Mouse (Mus musculus) neural tube, embryonic 12.5 days (tissue): Measurements from ENCODE around the gene Bmpr2. TPM values are rescaled to one million over a fixed set of nuclear protein-coding genes. Genes with fewer than 3 reads are reported as not detected.
A peak's percentile ranks its signal among the peaks of the same experiment; 100 is the strongest.
"Not testable (repeated sequence)": the region's sequence is repeated elsewhere in the genome, so short reads cannot be mapped to it uniquely, and the experiment has no call there.

Source experiments
- ATAC-seq: fragments of 200-750 bp; cut with Nextera tagmentation; 2 replicates; pipeline ENCODE4 v1.8.0; 2017; ENCODE audit warnings: low read depth, mild to moderate bottlenecking, moderate TSS enrichment, moderate library complexity; ENCODE audit not compliant: low FRiP score
- H3K27ac ChIP-seq: fragments of 300-500 bp; sonication (generic); 2 replicates; pipeline ENCODE4 v1.5.1; 2016
- H3K27me3 ChIP-seq: fragments of 300-500 bp; sonication (generic); replicated peaks from 2 replicates; pipeline ENCODE4 v1.6.1; 2016; ENCODE audit warnings: mild to moderate bottlenecking
- H3K36me3 ChIP-seq: fragments of 300-500 bp; sonication (generic); 2 replicates; pipeline ENCODE4 v1.6.1; 2016; ENCODE audit warnings: mild to moderate bottlenecking
- H3K4me1 ChIP-seq: fragments of 300-500 bp; sonication (generic); 2 replicates; pipeline ENCODE4 v1.6.1; 2016
- H3K4me2 ChIP-seq: fragments of 300-500 bp; sonication (generic); replicated peaks from 2 replicates; pipeline ENCODE4 v1.6.1; 2016; ENCODE audit warnings: mild to moderate bottlenecking
- H3K4me3 ChIP-seq: fragments of 300-500 bp; sonication (generic); 2 replicates; pipeline ENCODE4 v1.5.1; 2016
- H3K9ac ChIP-seq: fragments of 300-500 bp; sonication (generic); 2 replicates; pipeline ENCODE4 v1.6.1; 2016; ENCODE audit warnings: mild to moderate bottlenecking
- H3K9me3 ChIP-seq: fragments of 300-500 bp; sonication (generic); 2 replicates; pipeline ENCODE4 v1.6.1; 2016; ENCODE audit warnings: mild to moderate bottlenecking
- WGBS: fragments of 180-500 bp; shearing (Covaris S2); methylation state at CpG from one replicate; pipeline ENCODE4 v1.1.7; 2016; 5-methylcytosine and 5-hydroxymethylcytosine counted together
- polyA plus RNA-seq: library from polyadenylated mRNA; unstranded; fragments of >200 nt; fragmentation: Nextera tagmentation; extraction: Ambion mirVana; gene quantifications from 2 replicates; pipeline ENCODE4 v1.2.1, GENCODE M21; 2016

Bmpr2 gene
- polyA plus RNA-seq = 11.8 and 13.3 TPM in 2 replicates

- Histone ChIP-seq H3K27ac (peak within 1 kb of the TSS; percentile 99), H3K4me3 (peak within 1 kb of the TSS; percentile 90), H3K9ac (peak within 1 kb of the TSS; percentile 94), H3K36me3 (no peaks in the 10 kb centered on the region), H3K9me3 (no peaks in the 10 kb centered on the region), H3K27me3 (no peaks in the 10 kb centered on the region), H3K4me1 (peaks cover 10% of the 10 kb centered on the region), H3K4me2 (peak within 1 kb of the TSS; percentile 76)
- ATAC-seq = peak; percentile 94
- WGBS = under 1% methylated on average over 73 of the region's 75 CpGs
Measured at GRCm38 (mm10) chr1:59763164-59763768, at the start of gene Bmpr2. TSS of gene Bmpr2 (plus strand) at chr1:59763400.

GRCm38 (mm10) chr1:59719900-59720299, 43.3 kb upstream of the Bmpr2 start:
- Histone ChIP-seq H3K9me3 (no peaks in the 10 kb centered on the region), H3K36me3 (peaks cover 31% of the 10 kb centered on the region), H3K4me1 (no peaks in the 10 kb centered on the region), H3K4me2 (no peak overlapping the region), H3K9ac (no peak overlapping the region), H3K27me3 (no peaks in the 10 kb centered on the region), H3K4me3 (no peak overlapping the region), H3K27ac (no peak overlapping the region)
- no peak for ATAC-seq
- 55% methylated on average over 4 of the region's 4 CpGs for WGBS

- Histone ChIP-seq H3K4me1 (no peaks in the 10 kb centered on the region), H3K9ac (no peak overlapping the region), H3K9me3 (no peaks in the 10 kb centered on the region), H3K27me3 (no peaks in the 10 kb centered on the region), H3K4me2 (no peak overlapping the region), H3K4me3 (no peak overlapping the region), H3K36me3 (peaks cover 4% of the 10 kb centered on the region; the same call in 1 of the 2 replicates), H3K27ac (no peak overlapping the region)
- no peak for ATAC-seq
- WGBS = 66% methylated on average over 4 of the region's 4 CpGs
Measured at GRCm38 (mm10) chr1:59725661-59726060, 37.5 kb upstream of the Bmpr2 start.

GRCm38 (mm10) chr1:59730106-59730505, 33.1 kb upstream of the Bmpr2 start:
- 86% methylated on average over 8 of the region's 8 CpGs for WGBS
- Histone ChIP-seq H3K9ac (no peak overlapping the region), H3K4me1 (no peaks in the 10 kb centered on the region), H3K27ac (no peak overlapping the region), H3K9me3 (no peaks in the 10 kb centered on the region), H3K36me3 (no peaks in the 10 kb centered on the region), H3K27me3 (no peaks in the 10 kb centered on the region), H3K4me3 (no peak overlapping the region), H3K4me2 (no peak overlapping the region)
- ATAC-seq = no peak

- no peak for ATAC-seq
- no peaks in the 10 kb centered on the region for H3K36me3 ChIP-seq
- no peaks in the 10 kb centered on the region for H3K9me3 ChIP-seq
- no peak overlapping the region for H3K4me3 ChIP-seq
- no peaks in the 10 kb centered on the region for H3K27me3 ChIP-seq
- no peaks in the 10 kb centered on the region for H3K4me1 ChIP-seq
- WGBS = 76% methylated on average over 4 of the region's 4 CpGs
- H3K27ac ChIP-seq = no peak overlapping the region
- no peak overlapping the region for H3K4me2 ChIP-seq
- H3K9ac ChIP-seq = no peak overlapping the region
Measured at GRCm38 (mm10) chr1:59730737-59731136, 32.5 kb upstream of the Bmpr2 start.

GRCm38 (mm10) chr1:59734076-59734475, 29.1 kb upstream of the Bmpr2 start:
- Histone ChIP-seq H3K27me3 (no peaks in the 10 kb centered on the region), H3K4me3 (no peak overlapping the region)
- WGBS = 78% methylated on average over 6 of the region's 6 CpGs

GRCm38 (mm10) chr1:59738768-59739414, 24.3 kb upstream of the Bmpr2 start:
- Histone ChIP-seq H3K9ac (no peak overlapping the region), H3K9me3 (no peaks in the 10 kb centered on the region), H3K36me3 (no peaks in the 10 kb centered on the region), H3K4me2 (no peak overlapping the region), H3K27ac (no peak overlapping the region), H3K27me3 (no peaks in the 10 kb centered on the region), H3K4me3 (no peak overlapping the region), H3K4me1 (no peaks in the 10 kb centered on the region)
- ATAC-seq = no peak
- WGBS = 84% methylated on average over 6 of the region's 6 CpGs

More at GRCm38 (mm10) chr1:59734076-59734475, 29.1 kb upstream of the Bmpr2 start:
- Histone ChIP-seq H3K9me3 (no peaks in the 10 kb centered on the region), H3K27ac (no peak overlapping the region), H3K4me1 (no peaks in the 10 kb centered on the region), H3K36me3 (no peaks in the 10 kb centered on the region), H3K4me2 (no peak overlapping the region), H3K9ac (no peak overlapping the region)
- no peak for ATAC-seq

- H3K36me3 ChIP-seq = no peaks in the 10 kb centered on the region
- no peak overlapping the region for H3K4me2 ChIP-seq
- H3K9ac ChIP-seq = no peak overlapping the region
- no peaks in the 10 kb centered on the region for H3K9me3 ChIP-seq
- WGBS = 79% methylated on average over 17 of the region's 17 CpGs
- no peaks in the 10 kb centered on the region for H3K4me1 ChIP-seq
- H3K27me3 ChIP-seq = no peaks in the 10 kb centered on the region
- H3K4me3 ChIP-seq = no peak overlapping the region
- no peak overlapping the region for H3K27ac ChIP-seq
- no peak for ATAC-seq
Measured at GRCm38 (mm10) chr1:59739577-59740354, 23.4 kb upstream of the Bmpr2 start.

GRCm38 (mm10) chr1:59749047-59749446, 14.2 kb upstream of the Bmpr2 start:
- Histone ChIP-seq H3K9ac (no peak overlapping the region), H3K27me3 (no peaks in the 10 kb centered on the region), H3K4me1 (no peaks in the 10 kb centered on the region), H3K4me2 (no peak overlapping the region), H3K36me3 (no peaks in the 10 kb centered on the region), H3K27ac (no peak overlapping the region), H3K4me3 (no peak overlapping the region), H3K9me3 (no peaks in the 10 kb centered on the region)
- WGBS = 73% methylated on average over 2 of the region's 2 CpGs
- ATAC-seq = no peak

GRCm38 (mm10) chr1:59749724-59750123, 13.5 kb upstream of the Bmpr2 start:
- H3K36me3 ChIP-seq, H3K27ac ChIP-seq, H3K4me1 ChIP-seq, ATAC-seq, H3K27me3 ChIP-seq, H3K4me2 ChIP-seq, H3K9ac ChIP-seq, H3K9me3 ChIP-seq, H3K4me3 ChIP-seq: not testable (repeated sequence)
- 73% methylated on average over 5 of the region's 5 CpGs for WGBS

GRCm38 (mm10) chr1:59755298-59755697, 7.9 kb upstream of the Bmpr2 start:
- no peak for ATAC-seq
- WGBS = 37% methylated on average over 1 of the region's 1 CpGs

GRCm38 (mm10) chr1:59758325-59758724, 4.9 kb upstream of the Bmpr2 start:
- H3K4me2 ChIP-seq = no peak overlapping the region
- H3K9me3 ChIP-seq = no peaks in the 10 kb centered on the region
- H3K4me3 ChIP-seq = no peak overlapping the region
- no peaks in the 10 kb centered on the region for H3K27me3 ChIP-seq
- H3K36me3 ChIP-seq = no peaks in the 10 kb centered on the region
- ATAC-seq = no peak
- no peaks in the 10 kb centered on the region for H3K4me1 ChIP-seq
- H3K27ac ChIP-seq = no peak overlapping the region
- WGBS = 94% methylated on average over 1 of the region's 1 CpGs
- no peak overlapping the region for H3K9ac ChIP-seq

More at GRCm38 (mm10) chr1:59755298-59755697, 7.9 kb upstream of the Bmpr2 start:
- Histone ChIP-seq H3K4me3 (no peak overlapping the region), H3K9ac (no peak overlapping the region), H3K27ac (no peak overlapping the region), H3K4me2 (no peak overlapping the region), H3K27me3 (no peaks in the 10 kb centered on the region), H3K36me3 (no peaks in the 10 kb centered on the region), H3K4me1 (no peaks in the 10 kb centered on the region), H3K9me3 (no peaks in the 10 kb centered on the region)
